Mouse (Mus musculus): ENCODE measurements around the gene Asb18. TPM values are rescaled to one million over a fixed set of nuclear protein-coding genes. Genes with fewer than 3 reads are reported as not detected.

The Asb18 gene
- total and polyA plus RNA-seq, 2 experiments from 2014 or later: 1.6 to 17.3 TPM

DNA sequence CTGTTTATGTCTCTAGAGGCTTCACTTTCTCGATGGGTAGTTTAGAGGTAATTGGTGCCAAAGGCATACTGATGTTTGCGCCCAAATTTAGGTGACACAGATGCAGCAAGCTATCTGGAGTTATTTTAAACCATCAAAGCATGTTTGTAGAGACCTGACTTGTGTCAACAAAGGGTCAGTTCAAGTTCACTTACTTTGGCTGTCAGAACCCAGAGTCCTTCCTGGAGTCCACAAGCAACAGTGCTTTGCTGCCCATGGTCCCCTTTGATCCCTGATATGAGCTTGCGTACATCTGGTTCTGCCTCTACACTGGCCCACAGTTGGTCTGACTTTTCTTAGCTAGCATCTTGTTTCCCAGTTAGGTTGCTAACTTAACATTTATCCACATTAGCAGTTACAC lies 14.6 kb downstream of the Asb18 start:
- peak; percentile 23 for DNase-seq (ENCODE audit: low spot score)
- no peaks in the 10 kb centered on the region for H3K36me3 ChIP-seq (replicated peaks; ENCODE audit: control insufficient read depth, insufficient read depth, low read length)

DNA sequence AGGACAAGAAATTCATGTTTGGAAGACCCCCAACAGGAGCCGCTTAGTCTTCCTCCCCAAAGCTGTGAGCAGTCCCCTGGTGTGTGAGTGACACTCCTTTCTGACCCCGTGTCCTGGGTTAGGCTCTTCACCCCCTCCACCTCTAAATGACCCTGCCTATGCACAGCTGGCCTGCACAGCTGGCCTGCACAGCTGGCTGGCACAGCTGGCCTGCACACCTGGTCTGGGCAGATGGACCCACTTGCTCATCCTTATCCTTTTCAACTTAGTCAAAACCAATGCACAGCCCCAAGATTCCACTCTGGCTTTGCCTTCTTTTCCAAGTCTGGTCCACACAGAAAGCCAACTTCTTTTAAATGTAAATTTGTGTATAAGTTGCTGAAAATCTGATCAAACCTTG lies 15.8 kb downstream of the Asb18 start:
- WGBS: 49% methylated on average over 2 of the region's 2 CpGs
- Histone ChIP-seq H3K9ac (replicated peaks; ENCODE audit: low read depth, low read length) (no peak overlapping the region), H3K4me2 (ENCODE audit: low read depth, low read length) (no peak overlapping the region), H3K4me3 (ENCODE audit: low read depth, low read length) (no peak overlapping the region), H3K36me3 (replicated peaks; ENCODE audit: control insufficient read depth, insufficient read depth, low read length) (no peaks in the 10 kb centered on the region), H3K27ac (ENCODE audit: low read depth) (peak overlapping the region; percentile 84), H3K4me1 (ENCODE audit: control insufficient read depth, insufficient read depth) (peaks cover 46% of the 10 kb centered on the region), H3K9me3 (replicated peaks; ENCODE audit: control insufficient read depth, low read length) (no peaks in the 10 kb centered on the region), H3K27me3 (ENCODE audit: control insufficient read depth, insufficient read depth, low read length) (0 out of 2 replicates have a peak, but pooled peaks cover 3% of the 10 kb centered on the region)
- TF ChIP-seq EP300 (IDR thresholded peaks at IDR 0.05; ENCODE audit: low read depth) (no peak), CTCF (IDR thresholded peaks at IDR 0.05; ENCODE audit: low read depth) (no peak)
- DNase-seq (ENCODE audit: low spot score) (no peak), ATAC-seq (ENCODE audit: insufficient read depth, low read depth) (no peak)

More for the DNA sequence above, 14.6 kb downstream of the Asb18 start:
- TF ChIP-seq CTCF (IDR thresholded peaks at IDR 0.05; ENCODE audit: low read depth) (no peak), EP300 (IDR thresholded peaks at IDR 0.05; ENCODE audit: low read depth) (no peak)
- Histone ChIP-seq H3K27ac (ENCODE audit: low read depth) (peak overlapping the region; percentile 84), H3K4me1 (ENCODE audit: control insufficient read depth, insufficient read depth) (peaks cover 46% of the 10 kb centered on the region), H3K4me2 (ENCODE audit: low read depth, low read length) (peak overlapping the region; percentile 34), H3K4me3 (ENCODE audit: low read depth, low read length) (no peak overlapping the region), H3K27me3 (ENCODE audit: control insufficient read depth, insufficient read depth, low read length) (no peaks in the 10 kb centered on the region), H3K9ac (replicated peaks; ENCODE audit: low read depth, low read length) (peak overlapping the region; percentile 35; the same call in 1 of the 2 replicates), H3K9me3 (replicated peaks; ENCODE audit: control insufficient read depth, low read length) (no peaks in the 10 kb centered on the region)
- ATAC-seq (ENCODE audit: insufficient read depth, low read depth): 0 out of 2 replicates have a peak, but pooled peaks have one; percentile 29
- 38% methylated on average over 3 of the region's 3 CpGs for WGBS

DNA sequence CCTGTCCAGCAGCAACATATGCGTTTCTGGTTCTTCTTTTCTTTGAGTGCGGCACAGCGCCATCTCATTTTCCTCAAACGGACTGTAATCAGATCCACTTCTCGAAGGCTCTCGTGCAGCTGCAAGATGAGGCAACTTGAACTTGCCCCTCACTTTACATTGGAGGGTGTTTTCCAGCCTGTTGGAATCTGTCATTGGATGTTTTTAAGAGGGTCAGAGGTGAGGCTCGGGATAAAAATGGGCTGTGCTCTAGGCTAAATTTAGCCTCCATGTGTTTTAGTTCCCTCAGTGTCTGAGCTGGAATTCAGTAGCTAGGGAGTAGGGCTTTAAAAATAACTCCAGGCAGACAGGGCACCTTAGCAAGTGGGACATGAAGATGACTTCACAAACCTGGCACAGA lies 16.4 kb downstream of the Asb18 start:
- peaks cover 46% of the 10 kb centered on the region for H3K4me1 ChIP-seq (ENCODE audit: control insufficient read depth, insufficient read depth)
- peak; percentile 81 for DNase-seq (ENCODE audit: low spot score)
- no peak overlapping the region for H3K9ac ChIP-seq (replicated peaks; ENCODE audit: low read depth, low read length)
- peak overlapping the region; percentile 38; the same call in 1 of the 2 replicates for H3K4me2 ChIP-seq (ENCODE audit: low read depth, low read length)
- H3K27ac ChIP-seq (ENCODE audit: low read depth): peak overlapping the region; percentile 84
- WGBS: 24% methylated on average over 7 of the region's 7 CpGs
- H3K27me3 ChIP-seq (ENCODE audit: control insufficient read depth, insufficient read depth, low read length): peaks cover 4% of the 10 kb centered on the region; the same call in 1 of the 2 replicates
- no peak overlapping the region for H3K4me3 ChIP-seq (ENCODE audit: low read depth, low read length)
- H3K36me3 ChIP-seq (replicated peaks; ENCODE audit: control insufficient read depth, insufficient read depth, low read length): no peaks in the 10 kb centered on the region
- ATAC-seq (ENCODE audit: insufficient read depth, low read depth): peak; percentile 82
- H3K9me3 ChIP-seq (replicated peaks; ENCODE audit: control insufficient read depth, low read length): no peaks in the 10 kb centered on the region
- TF ChIP-seq EP300 (IDR thresholded peaks at IDR 0.05; ENCODE audit: low read depth) (no peak), CTCF (IDR thresholded peaks at IDR 0.05; ENCODE audit: low read depth) (no peak)

DNA sequence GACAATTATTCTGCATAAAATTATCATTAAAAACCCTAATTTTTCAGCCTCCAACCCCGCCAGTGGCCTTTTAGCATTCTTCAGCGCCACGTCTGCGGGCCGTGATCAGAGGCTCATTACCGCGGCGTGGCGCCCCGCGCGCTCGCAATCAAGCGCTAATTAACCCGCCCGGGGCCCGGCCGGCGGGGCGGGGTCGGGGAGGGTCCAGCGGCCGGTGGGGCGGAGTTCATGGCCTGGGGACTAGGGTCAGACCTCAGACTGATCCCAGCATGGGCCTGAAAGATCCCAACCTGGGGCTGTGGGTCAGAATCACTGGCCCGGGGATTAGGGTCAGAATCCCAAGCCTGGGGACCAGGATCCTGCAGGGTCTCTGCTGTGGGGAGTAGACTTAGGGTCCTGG lies 22.2 kb downstream of the Asb18 start:
- Histone ChIP-seq H3K27ac (ENCODE audit: low read depth) (no peak overlapping the region), H3K4me3 (ENCODE audit: low read depth, low read length) (peak overlapping the region; percentile 29), H3K4me1 (ENCODE audit: control insufficient read depth, insufficient read depth) (peaks cover 11% of the 10 kb centered on the region), H3K9ac (replicated peaks; ENCODE audit: low read depth, low read length) (no peak overlapping the region; the same call in 1 of the 2 replicates), H3K27me3 (ENCODE audit: control insufficient read depth, insufficient read depth, low read length) (peaks cover 9% of the 10 kb centered on the region; the same call in 1 of the 2 replicates), H3K9me3 (replicated peaks; ENCODE audit: control insufficient read depth, low read length) (no peaks in the 10 kb centered on the region), H3K4me2 (ENCODE audit: low read depth, low read length) (peak overlapping the region; percentile 53), H3K36me3 (replicated peaks; ENCODE audit: control insufficient read depth, insufficient read depth, low read length) (no peaks in the 10 kb centered on the region)
- ATAC-seq (ENCODE audit: insufficient read depth, low read depth): no peak
- DNase-seq (ENCODE audit: low spot score): no peak
- TF ChIP-seq EP300 (IDR thresholded peaks at IDR 0.05; ENCODE audit: low read depth): no peak
- no peak for TF ChIP-seq CTCF (IDR thresholded peaks at IDR 0.05; ENCODE audit: low read depth)
- 8% methylated on average over 25 of the region's 25 CpGs for WGBS

DNA sequence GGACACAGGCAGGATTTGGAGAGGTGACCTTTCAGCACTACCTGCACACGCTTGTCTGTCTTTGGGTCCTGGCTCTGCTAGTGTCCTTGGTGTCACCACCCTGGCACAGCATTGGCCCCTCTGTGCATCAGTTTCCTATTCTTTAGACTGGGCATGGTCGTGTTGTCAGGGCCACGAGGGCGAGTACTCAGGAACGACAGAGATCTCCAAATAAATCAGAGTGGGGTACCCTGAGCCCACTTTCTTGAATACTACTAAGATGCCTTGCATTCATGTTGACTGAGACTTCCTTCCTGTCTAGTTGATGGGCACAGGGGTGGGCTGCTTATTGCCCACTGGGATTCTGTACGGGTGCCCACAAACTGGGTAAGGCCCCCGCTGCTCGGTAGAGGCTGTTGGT lies 37.2 kb downstream of the Asb18 start:
- WGBS: 89% methylated on average over 8 of the region's 8 CpGs
- no peak for ATAC-seq (ENCODE audit: insufficient read depth, low read depth)
- no peak overlapping the region for H3K9ac ChIP-seq (replicated peaks; ENCODE audit: low read depth, low read length)
- no peaks in the 10 kb centered on the region for H3K4me1 ChIP-seq (ENCODE audit: control insufficient read depth, insufficient read depth)
- H3K4me2 ChIP-seq (ENCODE audit: low read depth, low read length): no peak overlapping the region
- H3K4me3 ChIP-seq (ENCODE audit: low read depth, low read length): no peak overlapping the region
- no peaks in the 10 kb centered on the region for H3K27me3 ChIP-seq (ENCODE audit: control insufficient read depth, insufficient read depth, low read length)
- H3K9me3 ChIP-seq (replicated peaks; ENCODE audit: control insufficient read depth, low read length): no peaks in the 10 kb centered on the region
- H3K27ac ChIP-seq (ENCODE audit: low read depth): no peak overlapping the region
- no peak for DNase-seq (ENCODE audit: low spot score)
- TF ChIP-seq CTCF (IDR thresholded peaks at IDR 0.05; ENCODE audit: low read depth) (no peak), EP300 (IDR thresholded peaks at IDR 0.05; ENCODE audit: low read depth) (no peak)
- H3K36me3 ChIP-seq (replicated peaks; ENCODE audit: control insufficient read depth, insufficient read depth, low read length): no peaks in the 10 kb centered on the region

DNA sequence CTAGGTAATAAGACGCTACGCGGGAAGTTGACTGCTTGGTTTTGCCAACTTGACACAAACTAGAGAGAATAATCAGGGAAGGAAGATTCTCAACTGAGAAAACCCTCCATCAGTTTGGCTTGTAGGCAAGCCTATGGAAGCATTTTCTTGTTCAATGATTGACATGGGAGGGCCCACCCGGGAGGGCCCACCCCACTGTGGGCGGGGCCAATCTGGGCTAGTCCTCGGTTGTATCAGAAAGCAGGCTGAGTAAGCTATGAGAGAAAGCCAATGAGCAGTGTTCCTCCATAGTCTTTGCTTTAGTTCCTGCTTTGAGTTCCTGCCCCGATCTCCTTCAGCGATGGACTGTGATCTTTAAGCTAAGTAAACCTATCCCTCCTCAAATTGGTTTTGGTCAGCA lies 38.1 kb downstream of the Asb18 start:
- 70% methylated on average over 8 of the region's 8 CpGs for WGBS
- no peak overlapping the region for H3K9ac ChIP-seq (replicated peaks; ENCODE audit: low read depth, low read length)
- no peak overlapping the region for H3K4me2 ChIP-seq (ENCODE audit: low read depth, low read length)
- H3K4me1 ChIP-seq (ENCODE audit: control insufficient read depth, insufficient read depth): no peaks in the 10 kb centered on the region
- DNase-seq (ENCODE audit: low spot score): no peak
- no peak overlapping the region for H3K27ac ChIP-seq (ENCODE audit: low read depth)
- H3K36me3 ChIP-seq (replicated peaks; ENCODE audit: control insufficient read depth, insufficient read depth, low read length): no peaks in the 10 kb centered on the region
- ATAC-seq (ENCODE audit: insufficient read depth, low read depth): no peak
- no peaks in the 10 kb centered on the region for H3K9me3 ChIP-seq (replicated peaks; ENCODE audit: control insufficient read depth, low read length)
- no peak overlapping the region for H3K4me3 ChIP-seq (ENCODE audit: low read depth, low read length)
- no peaks in the 10 kb centered on the region for H3K27me3 ChIP-seq (ENCODE audit: control insufficient read depth, insufficient read depth, low read length)
- TF ChIP-seq CTCF (IDR thresholded peaks at IDR 0.05; ENCODE audit: low read depth): no peak
- TF ChIP-seq EP300 (IDR thresholded peaks at IDR 0.05; ENCODE audit: low read depth): no peak

Data from heart, postnatal 0 days (tissue).